Mouse (Mus musculus) E14TG2a.4 (cell line): ENCODE data around the gene Sh3bgrl2.

Source experiments
- H3K27me3 ChIP-seq: 2 replicates; pipeline ENCODE4 v1.6.1; 2014; ENCODE audit warnings: low read length, control low read depth; ENCODE audit not compliant: insufficient read depth
- H3K36me3 ChIP-seq: 2 replicates; pipeline ENCODE4 v1.6.1; 2014; ENCODE audit warnings: low read length, control low read depth; ENCODE audit not compliant: insufficient read depth
- H3K4me1 ChIP-seq: replicated peaks from 2 replicates; pipeline ENCODE4 v1.6.1; 2014; ENCODE audit warnings: low read depth, low read length, control low read depth
- H3K4me3 ChIP-seq: replicated peaks from 2 replicates; pipeline ENCODE4 v1.5.1; 2014; ENCODE audit warnings: mild to moderate bottlenecking, low read length
- H3K9me3 ChIP-seq: 2 replicates; pipeline ENCODE4 v1.6.1; 2014; ENCODE audit warnings: low read length, control low read depth
- CTCF ChIP-seq: conservative IDR thresholded peaks from 2 replicates; pipeline ENCODE4 v1.5.1; 2014; ENCODE audit warnings: low read length
- NANOG ChIP-seq: IDR thresholded peaks from 2 replicates; pipeline ENCODE4 v1.6.1; 2014; ENCODE audit warnings: borderline replicate concordance, low read length, mixed read lengths
- POU5F1 ChIP-seq: IDR thresholded peaks from 2 replicates; pipeline ENCODE4 v1.6.1; 2014; ENCODE audit warnings: low read length, borderline replicate concordance

The Sh3bgrl2 gene

DNA sequence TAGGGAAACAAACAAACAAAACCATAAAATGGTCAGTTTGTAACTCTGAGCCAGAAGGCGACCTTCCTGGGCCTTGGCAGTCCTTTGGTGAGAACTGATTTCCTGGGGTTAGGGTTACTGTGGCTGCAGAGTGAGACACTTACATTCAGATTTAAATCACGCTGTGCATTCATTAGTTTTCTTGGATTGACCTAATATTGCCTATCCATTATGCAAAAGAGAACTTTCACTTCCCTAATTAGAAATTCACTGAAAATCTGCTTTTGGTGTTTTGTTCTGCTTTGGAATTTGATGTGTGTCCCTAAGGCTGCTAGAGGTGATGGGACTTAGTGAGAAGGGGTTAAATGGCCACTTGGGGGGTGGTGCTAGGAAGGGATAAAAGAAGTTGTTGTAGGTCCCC is 7.5 kb downstream of the Sh3bgrl2 start:
- Histone ChIP-seq H3K4me3 (no peak overlapping the region), H3K9me3 (peaks cover 7% of the 10 kb centered on the region; the same call in 1 of the 2 replicates), H3K27me3 (no peaks in the 10 kb centered on the region), H3K36me3 (peaks cover 4% of the 10 kb centered on the region; the same call in 1 of the 2 replicates), H3K4me1 (peaks cover 17% of the 10 kb centered on the region)
- TF ChIP-seq CTCF (no peak), POU5F1 (no peak)

DNA sequence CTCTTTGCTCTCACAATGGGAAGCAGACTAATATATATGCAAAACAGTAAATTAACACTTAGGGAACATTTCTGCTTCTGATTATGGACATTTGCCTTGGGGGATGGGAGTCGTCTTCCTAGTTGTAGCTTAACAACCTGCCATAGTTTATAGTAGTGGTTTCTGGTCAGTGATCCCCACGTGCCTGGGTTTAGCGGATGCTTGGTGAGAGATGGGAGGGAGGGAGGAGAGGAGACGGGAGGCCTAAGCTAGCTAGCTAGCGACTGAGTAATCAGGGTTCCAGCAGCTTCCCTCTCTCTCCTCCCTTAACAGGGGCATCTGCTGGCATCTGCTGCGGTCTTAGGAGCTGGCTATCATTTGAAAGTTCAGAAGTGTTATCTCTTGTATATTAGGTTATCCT is 8.1 kb downstream of the Sh3bgrl2 start:
- H3K36me3 ChIP-seq: peaks cover 6% of the 10 kb centered on the region; the same call in 1 of the 2 replicates
- TF ChIP-seq POU5F1 (no peak), NANOG (no peak)
- peaks cover 7% of the 10 kb centered on the region; the same call in 1 of the 2 replicates for H3K9me3 ChIP-seq
- peaks cover 11% of the 10 kb centered on the region for H3K4me1 ChIP-seq
- H3K27me3 ChIP-seq: no peaks in the 10 kb centered on the region
- H3K4me3 ChIP-seq: no peak overlapping the region

GRCm38 (mm10) chr9:83556780-83557771 is 8.9 kb downstream of the Sh3bgrl2 start:
- H3K9me3 ChIP-seq: peaks cover 7% of the 10 kb centered on the region; the same call in 1 of the 2 replicates
- H3K36me3 ChIP-seq: peaks cover 6% of the 10 kb centered on the region; the same call in 1 of the 2 replicates
- H3K27me3 ChIP-seq: no peaks in the 10 kb centered on the region
- TF ChIP-seq POU5F1 (no peak), NANOG (no peak), CTCF (no peak)
- peaks cover 10% of the 10 kb centered on the region; the same call in 1 of the 2 replicates for H3K4me1 ChIP-seq
- no peak overlapping the region for H3K4me3 ChIP-seq

DNA sequence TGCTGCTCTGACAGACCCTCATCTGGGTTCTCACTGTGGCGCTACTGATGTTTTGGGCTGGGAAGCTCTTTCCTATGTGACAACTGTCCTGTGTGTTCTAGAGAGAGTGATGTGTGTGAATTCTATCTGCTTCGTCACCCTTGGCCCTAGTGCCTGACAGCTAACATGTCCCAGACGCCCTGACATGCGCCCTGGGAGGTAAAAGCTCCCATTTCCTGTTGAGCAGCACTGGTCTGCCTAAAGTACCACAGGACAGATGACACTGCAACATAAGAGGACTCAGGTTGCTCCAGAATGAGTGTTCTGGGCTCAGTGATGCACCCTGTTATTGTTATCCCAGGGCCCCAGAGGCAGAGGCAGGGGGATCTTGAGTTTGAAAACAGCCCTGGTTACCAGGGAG is 12.5 kb downstream of the Sh3bgrl2 start:
- TF ChIP-seq POU5F1 (no peak), CTCF (no peak), NANOG (no peak)
- H3K4me1 ChIP-seq: peaks cover 29% of the 10 kb centered on the region

DNA sequence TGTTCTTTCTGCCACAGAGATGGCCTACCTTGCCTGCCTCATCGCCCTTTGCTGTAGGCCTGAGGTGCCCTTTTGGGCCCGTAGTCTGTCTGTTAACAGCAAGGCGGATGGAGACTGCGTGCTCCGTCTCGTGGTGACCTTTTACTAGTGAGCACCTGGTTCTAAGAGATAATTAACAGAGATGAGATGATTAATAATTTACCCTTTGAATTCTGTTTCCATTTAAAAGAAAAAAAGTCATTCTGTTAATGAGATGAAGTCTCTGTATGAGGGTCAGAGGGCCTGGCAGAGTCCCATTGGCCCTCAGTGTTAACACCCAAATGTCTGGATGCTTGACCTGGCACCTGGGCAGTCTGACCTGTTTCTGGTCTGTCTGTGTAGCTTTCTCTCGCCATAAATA is 14.8 kb downstream of the Sh3bgrl2 start:
- TF ChIP-seq POU5F1 (no peak), NANOG (no peak), CTCF (no peak)
- H3K36me3 ChIP-seq: peaks cover 6% of the 10 kb centered on the region; the same call in 1 of the 2 replicates
- no peak overlapping the region for H3K4me3 ChIP-seq
- peaks cover 20% of the 10 kb centered on the region for H3K4me1 ChIP-seq
- no peaks in the 10 kb centered on the region for H3K27me3 ChIP-seq
- peaks cover 7% of the 10 kb centered on the region; the same call in 1 of the 2 replicates for H3K9me3 ChIP-seq

More for the DNA sequence above, 12.5 kb downstream of the Sh3bgrl2 start:
- peaks cover 6% of the 10 kb centered on the region; the same call in 1 of the 2 replicates for H3K36me3 ChIP-seq
- H3K27me3 ChIP-seq: no peaks in the 10 kb centered on the region
- H3K4me3 ChIP-seq: no peak overlapping the region
- H3K9me3 ChIP-seq: peaks cover 7% of the 10 kb centered on the region; the same call in 1 of the 2 replicates

GRCm38 (mm10) chr9:83563808-83564549 is 15.9 kb downstream of the Sh3bgrl2 start:
- no peak for TF ChIP-seq CTCF
- no peak for TF ChIP-seq NANOG
- no peak for TF ChIP-seq POU5F1
- H3K4me3 ChIP-seq: no peak overlapping the region
- peaks cover 20% of the 10 kb centered on the region for H3K4me1 ChIP-seq
- peaks cover 5% of the 10 kb centered on the region; the same call in 1 of the 2 replicates for H3K9me3 ChIP-seq
- peaks cover 6% of the 10 kb centered on the region; the same call in 1 of the 2 replicates for H3K36me3 ChIP-seq
- H3K27me3 ChIP-seq: no peaks in the 10 kb centered on the region

DNA sequence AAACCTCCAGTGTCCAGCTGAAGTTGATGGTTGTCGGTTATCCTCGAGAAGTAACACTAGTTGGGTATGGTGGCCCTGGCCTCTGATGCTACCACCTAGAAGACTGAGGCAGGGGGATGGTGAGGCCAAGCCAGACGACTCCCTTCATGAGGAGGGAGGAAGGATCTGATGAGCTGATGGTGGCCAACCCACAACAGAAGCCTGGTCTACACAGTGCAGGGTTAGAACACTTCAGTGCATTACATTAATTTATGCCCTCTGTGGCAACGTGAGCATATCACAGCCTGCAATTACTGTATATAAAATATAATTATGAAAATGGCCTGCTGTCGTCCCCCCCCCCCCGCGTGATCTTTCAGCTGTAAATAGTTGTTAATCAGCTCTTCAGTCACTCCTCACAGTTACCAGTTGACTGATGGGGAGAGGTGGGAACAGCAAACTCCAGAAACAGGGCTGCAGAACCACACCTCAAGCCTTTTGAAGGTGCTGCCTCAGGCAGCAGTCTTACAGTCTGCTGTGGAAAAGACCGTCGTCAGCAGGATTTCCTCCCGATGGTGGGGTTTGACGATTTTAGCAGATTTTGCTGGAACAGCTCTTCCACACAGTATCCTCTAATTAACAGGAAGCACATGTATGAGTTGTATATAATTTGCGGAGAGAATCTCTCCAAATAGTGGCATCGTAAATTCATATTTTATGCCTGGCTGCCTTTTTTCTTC is 17.0 kb downstream of the Sh3bgrl2 start:
- Histone ChIP-seq H3K9me3 (no peaks in the 10 kb centered on the region), H3K4me1 (peaks cover 20% of the 10 kb centered on the region), H3K4me3 (no peak overlapping the region), H3K36me3 (peaks cover 6% of the 10 kb centered on the region; the same call in 1 of the 2 replicates), H3K27me3 (no peaks in the 10 kb centered on the region)
- no peak for TF ChIP-seq NANOG
- no peak for TF ChIP-seq CTCF
- no peak for TF ChIP-seq POU5F1

DNA sequence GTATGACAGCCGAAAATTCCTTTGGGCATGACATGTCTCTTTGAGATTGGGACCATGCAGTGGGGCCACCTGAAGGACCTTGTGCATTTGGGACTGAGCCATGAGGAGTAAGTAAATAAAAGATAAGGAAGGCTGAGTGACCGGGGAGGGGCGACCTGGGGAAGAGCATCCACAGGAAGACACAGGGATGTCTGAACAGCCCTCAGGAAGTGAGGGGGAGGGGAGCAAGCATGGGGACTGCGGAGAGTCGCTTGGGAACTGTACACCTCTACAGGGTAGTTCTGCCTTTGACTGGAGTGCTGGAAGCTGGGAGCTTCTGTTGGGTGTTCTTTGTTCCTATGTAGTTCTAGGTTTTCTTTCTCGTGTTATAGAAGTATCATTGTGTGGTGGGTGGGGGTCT is 18.0 kb downstream of the Sh3bgrl2 start:
- no peaks in the 10 kb centered on the region for H3K36me3 ChIP-seq
- H3K9me3 ChIP-seq: no peaks in the 10 kb centered on the region
- no peak overlapping the region for H3K4me3 ChIP-seq
- no peak for TF ChIP-seq CTCF
- no peak for TF ChIP-seq NANOG
- no peak for TF ChIP-seq POU5F1
- H3K4me1 ChIP-seq: peaks cover 25% of the 10 kb centered on the region
- H3K27me3 ChIP-seq: no peaks in the 10 kb centered on the region

- H3K36me3 ChIP-seq: no peaks in the 10 kb centered on the region
Observed at GRCm38 (mm10) chr9:83568125-83568524, 20.0 kb downstream of the Sh3bgrl2 start.

More at GRCm38 (mm10) chr9:83568125-83568524, 20.0 kb downstream of the Sh3bgrl2 start:
- no peaks in the 10 kb centered on the region for H3K27me3 ChIP-seq
- no peak for TF ChIP-seq CTCF
- TF ChIP-seq POU5F1: no peak
- TF ChIP-seq NANOG: no peak
- no peak overlapping the region for H3K4me3 ChIP-seq
- H3K9me3 ChIP-seq: no peaks in the 10 kb centered on the region
- H3K4me1 ChIP-seq: peaks cover 30% of the 10 kb centered on the region
